Mouse (Mus musculus): ENCODE measurements around the gene Bud23. TPM values are rescaled to one million over a fixed set of nuclear protein-coding genes. Genes with fewer than 3 reads are reported as not detected.
"Not testable (repeated sequence)": the region's sequence is repeated elsewhere in the genome, so short reads cannot be mapped to it uniquely, and the experiment has no call there.

Bud23 gene
- polyA plus RNA-seq (2012; rRNA removed), result 47.5 and 67.3 TPM in 2 replicates

GRCm38 (mm10) chr5:135064909-135065446 is at the start of gene Bud23:
Bud23 (minus strand) TSS chr5:135064959.
- not testable (repeated sequence) for H3K27me3 ChIP-seq (ENCODE audit: control insufficient read depth, insufficient read depth, low read length); H3K4me1 ChIP-seq (ENCODE audit: control insufficient read depth, insufficient read depth, insufficient read length); H3K36me3 ChIP-seq (ENCODE audit: control insufficient read depth, insufficient read depth, low read length); DNase-seq (ENCODE audit: low read depth in 1 of 2, low spot score in 2 of 2)
- Histone ChIP-seq H3K4me3 (ENCODE audit: extremely low read depth, insufficient read depth, insufficient read length) (peak within 1 kb of the TSS; percentile 81), H3K27ac (ENCODE audit: insufficient read depth, low read length) (peak within 1 kb of the TSS; percentile 67)
- WGBS, result 75% methylated on average over 9 of the region's 9 CpGs

- TF ChIP-seq POLR2A (IDR thresholded peaks at IDR 0.05; ENCODE audit: low read depth, low read length) (no peak), CTCF (IDR thresholded peaks at IDR 0.05; ENCODE audit: extremely low read depth, insufficient read depth, insufficient read length, insufficient replicate concordance) (no peak)
- Histone ChIP-seq H3K36me3 (ENCODE audit: control insufficient read depth, insufficient read depth, low read length) (no peaks in the 10 kb centered on the region), H3K27ac (ENCODE audit: insufficient read depth, low read length) (no peak overlapping the region), H3K27me3 (ENCODE audit: control insufficient read depth, insufficient read depth, low read length) (no peaks in the 10 kb centered on the region), H3K4me3 (ENCODE audit: extremely low read depth, insufficient read depth, insufficient read length) (no peak overlapping the region), H3K4me1 (ENCODE audit: control insufficient read depth, insufficient read depth, insufficient read length) (peaks cover 3% of the 10 kb centered on the region; the same call in 1 of the 2 replicates)
- 84% methylated on average over 12 of the region's 12 CpGs for WGBS
- DNase-seq (ENCODE audit: low read depth in 1 of 2, low spot score in 2 of 2), result no peak
These were observed 49.0 kb upstream of the Bud23 start for GRCm38 (mm10) chr5:135113782-135114181.

- Histone ChIP-seq H3K4me3 (ENCODE audit: extremely low read depth, insufficient read depth, insufficient read length) (no peak overlapping the region), H3K36me3 (ENCODE audit: control insufficient read depth, insufficient read depth, low read length) (no peaks in the 10 kb centered on the region), H3K27me3 (ENCODE audit: control insufficient read depth, insufficient read depth, low read length) (peaks cover 10% of the 10 kb centered on the region), H3K4me1 (ENCODE audit: control insufficient read depth, insufficient read depth, insufficient read length) (peaks cover 5% of the 10 kb centered on the region), H3K27ac (ENCODE audit: insufficient read depth, low read length) (no peak overlapping the region)
- WGBS, result 22% methylated on average over 6 of the region's 6 CpGs
- DNase-seq (ENCODE audit: low read depth in 1 of 2, low spot score in 2 of 2), result no peak
- TF ChIP-seq CTCF (IDR thresholded peaks at IDR 0.05; ENCODE audit: extremely low read depth, insufficient read depth, insufficient read length, insufficient replicate concordance) (no peak), POLR2A (IDR thresholded peaks at IDR 0.05; ENCODE audit: low read depth, low read length) (no peak)
These were observed 45.2 kb upstream of the Bud23 start for GRCm38 (mm10) chr5:135109976-135110375.

- DNase-seq (ENCODE audit: low read depth in 1 of 2, low spot score in 2 of 2), result no peak
- no peak overlapping the region for H3K4me3 ChIP-seq (ENCODE audit: extremely low read depth, insufficient read depth, insufficient read length)
- TF ChIP-seq CTCF (IDR thresholded peaks at IDR 0.05; ENCODE audit: extremely low read depth, insufficient read depth, insufficient read length, insufficient replicate concordance) (no peak), POLR2A (IDR thresholded peaks at IDR 0.05; ENCODE audit: low read depth, low read length) (no peak)
- 91% methylated on average over 3 of the region's 3 CpGs for WGBS
- peaks cover 5% of the 10 kb centered on the region for H3K4me1 ChIP-seq (ENCODE audit: control insufficient read depth, insufficient read depth, insufficient read length)
- no peaks in the 10 kb centered on the region for H3K36me3 ChIP-seq (ENCODE audit: control insufficient read depth, insufficient read depth, low read length)
- no peak overlapping the region for H3K27ac ChIP-seq (ENCODE audit: insufficient read depth, low read length)
- peaks cover 10% of the 10 kb centered on the region for H3K27me3 ChIP-seq (ENCODE audit: control insufficient read depth, insufficient read depth, low read length)
These were observed 44.7 kb upstream of the Bud23 start for GRCm38 (mm10) chr5:135109426-135109825.

- DNase-seq (ENCODE audit: low read depth in 1 of 2, low spot score in 2 of 2), result no peak
- Histone ChIP-seq H3K4me3 (ENCODE audit: extremely low read depth, insufficient read depth, insufficient read length) (no peak overlapping the region), H3K4me1 (ENCODE audit: control insufficient read depth, insufficient read depth, insufficient read length) (peaks cover 5% of the 10 kb centered on the region), H3K27ac (ENCODE audit: insufficient read depth, low read length) (no peak overlapping the region), H3K36me3 (ENCODE audit: control insufficient read depth, insufficient read depth, low read length) (no peaks in the 10 kb centered on the region), H3K27me3 (ENCODE audit: control insufficient read depth, insufficient read depth, low read length) (peaks cover 10% of the 10 kb centered on the region)
- TF ChIP-seq CTCF (IDR thresholded peaks at IDR 0.05; ENCODE audit: extremely low read depth, insufficient read depth, insufficient read length, insufficient replicate concordance), result no peak
- no peak for TF ChIP-seq POLR2A (IDR thresholded peaks at IDR 0.05; ENCODE audit: low read depth, low read length)
- 71% methylated on average over 6 of the region's 6 CpGs for WGBS
These were observed 44.3 kb upstream of the Bud23 start for GRCm38 (mm10) chr5:135109017-135109416.

- Histone ChIP-seq H3K36me3 (ENCODE audit: control insufficient read depth, insufficient read depth, low read length) (no peaks in the 10 kb centered on the region), H3K27ac (ENCODE audit: insufficient read depth, low read length) (no peak overlapping the region), H3K27me3 (ENCODE audit: control insufficient read depth, insufficient read depth, low read length) (peaks cover 10% of the 10 kb centered on the region), H3K4me3 (ENCODE audit: extremely low read depth, insufficient read depth, insufficient read length) (no peak overlapping the region), H3K4me1 (ENCODE audit: control insufficient read depth, insufficient read depth, insufficient read length) (peaks cover 5% of the 10 kb centered on the region)
- WGBS, result 16% methylated on average over 40 of the region's 40 CpGs
- peak in 1 of 2 experiments; percentile 23 for DNase-seq (ENCODE audit: low read depth in 1 of 2, low spot score in 2 of 2)
- TF ChIP-seq POLR2A (IDR thresholded peaks at IDR 0.05; ENCODE audit: low read depth, low read length) (no peak), CTCF (IDR thresholded peaks at IDR 0.05; ENCODE audit: extremely low read depth, insufficient read depth, insufficient read length, insufficient replicate concordance) (peak; percentile 24; the same call in 1 of the 2 replicates)
These were observed 43.1 kb upstream of the Bud23 start for GRCm38 (mm10) chr5:135107521-135108501.
